26 mouse cellular contexts compared by ENCODE assay signal in genomic region chr19:41573700-41574099, GRCm38 (mm10). TPM values are rescaled to one million over a fixed set of nuclear protein-coding genes. Genes with fewer than 3 reads are reported as not detected.
A peak's percentile ranks its signal among the peaks of the same experiment; 100 is the strongest.
DNase-seq lines count a peak whose midpoint lies in the region; ATAC-seq and TF ChIP-seq lines count a peak whose summit lies in the region.
"Had no signal": no experiment of that assay in that cellular context is flagged by ENCODE, and none has a peak within 500 bp of the region (broad histone marks: within the 10 kb centered on the region; RNA-seq: fewer than 3 reads in every experiment).

No protein-coding gene starts in this region.

- no peaks in the 10 kb centered on the region for H3K27me3 ChIP-seq in liver, adult 2 months (ENCODE audit: control insufficient read depth, insufficient read depth, low read length)
- H3K27me3 ChIP-seq in liver, embryonic 12.5 days (replicated peaks), result no peaks in the 10 kb centered on the region
- no peaks in the 10 kb centered on the region for H3K27me3 ChIP-seq in liver, embryonic 16.5 days (ENCODE audit: control insufficient read depth, insufficient read depth, low read depth, low read length)
- no peaks in the 10 kb centered on the region for H3K27me3 ChIP-seq in liver, embryonic 11.5 days (replicated peaks; ENCODE audit: control insufficient read depth, insufficient read depth, low read length)
- no peaks in the 10 kb centered on the region for H3K27me3 ChIP-seq in liver, postnatal 0 days (ENCODE audit: insufficient read depth, low read length)
- no peaks in the 10 kb centered on the region for H3K27me3 ChIP-seq in kidney, adult 2 months (replicated peaks; ENCODE audit: control insufficient read depth, insufficient read depth, low read length)
- H3K27me3 ChIP-seq: CH12.LX; embryonic facial prominence, embryonic 12.5 days; forebrain, embryonic 13.5 days; forebrain, embryonic 15.5 days; Patski had no signal

- no peaks in the 10 kb centered on the region for H3K79me2 ChIP-seq in liver, adult 2 months (ENCODE audit: control insufficient read depth, insufficient read depth, low read length)

- no peak for ATAC-seq in liver, embryonic 12.5 days
- ATAC-seq in liver, embryonic 16.5 days (ENCODE audit: low read depth), result peak; percentile 69; the same call in 1 of the 2 replicates
- ATAC-seq in liver, embryonic 11.5 days (replicated peaks; ENCODE audit: low FRiP score), result no peak
- peak; percentile 85 for ATAC-seq in liver, postnatal 0 days
- ATAC-seq: activated CD4-positive, CD25-positive, alpha-beta regulatory T cell, adult 4 months; CD4-positive, CD25-positive, alpha-beta regulatory T cell, adult 4 months; forebrain, embryonic 13.5 days; forebrain, embryonic 15.5 days; forebrain, postnatal 0 days; Patski had no signal

- DNase-seq in liver, adult 2 months (ENCODE audit: extremely low read depth, low read depth, low spot score), result peak; percentile 84
- no peak for DNase-seq in liver, embryonic 11.5 days (ENCODE audit: low spot score)
- peak; percentile 42 for DNase-seq in R1 (ENCODE audit: low read depth, low spot score)
- DNase-seq in liver, postnatal 0 days, result no peak
- no peak for DNase-seq in frontal cortex, postnatal 25 days (ENCODE audit: low spot score in 2 of 2)
- no peak for DNase-seq in kidney, adult 2 months
- DNase-seq: adrenal gland, adult 8-10 months; adrenal gland, postnatal 14 days; adrenal gland, postnatal 36 days; B cell, adult 2 months; cerebellum, adult 11-12 months; cerebellum, adult 2 months; cerebellum, adult 9-10 months; cerebellum, postnatal 10 days; cerebellum, postnatal 25 days; forebrain, postnatal 0 days had no signal

- H3K4me1 ChIP-seq in liver, adult 2 months (ENCODE audit: control insufficient read depth, insufficient read depth, low read length), result peaks cover 12% of the 10 kb centered on the region
- peaks cover 19% of the 10 kb centered on the region for H3K4me1 ChIP-seq in liver, embryonic 12.5 days
- H3K4me1 ChIP-seq in liver, embryonic 16.5 days (ENCODE audit: control insufficient read depth, low read depth, low read length), result peaks cover 3% of the 10 kb centered on the region; the same call in 1 of the 2 replicates
- H3K4me1 ChIP-seq in liver, embryonic 11.5 days (replicated peaks; ENCODE audit: control insufficient read depth, insufficient read depth, low read length), result no peaks in the 10 kb centered on the region
- 0 out of 2 replicates have a peak, but pooled peaks cover 2% of the 10 kb centered on the region for H3K4me1 ChIP-seq in liver, postnatal 0 days (ENCODE audit: insufficient read depth)
- H3K4me1 ChIP-seq in kidney, adult 2 months (ENCODE audit: control insufficient read depth, insufficient read depth, low read length), result peaks cover 2% of the 10 kb centered on the region; the same call in 1 of the 2 replicates
- H3K4me1 ChIP-seq: forebrain, embryonic 13.5 days; forebrain, embryonic 15.5 days had no signal

- no peak overlapping the region for H3K27ac ChIP-seq in liver, adult 2 months (replicated peaks; ENCODE audit: insufficient read depth, low read depth, low read length)
- H3K27ac ChIP-seq in liver, embryonic 12.5 days, result no peak overlapping the region
- no peak overlapping the region for H3K27ac ChIP-seq in liver, embryonic 16.5 days (ENCODE audit: low read length)
- H3K27ac ChIP-seq in liver, embryonic 11.5 days (ENCODE audit: low read depth, low read length), result no peak overlapping the region
- no peak overlapping the region for H3K27ac ChIP-seq in liver, postnatal 0 days (ENCODE audit: low read depth)
- H3K27ac ChIP-seq in kidney, adult 2 months (ENCODE audit: insufficient read depth, low read depth, low read length), result no peak overlapping the region
- H3K27ac ChIP-seq: embryonic facial prominence, embryonic 10.5 days; embryonic facial prominence, embryonic 12.5 days; forebrain, embryonic 13.5 days; forebrain, embryonic 15.5 days had no signal

- TF ChIP-seq POLR2A in liver, adult 2 months (IDR thresholded peaks at IDR 0.05; ENCODE audit: extremely low read depth, insufficient read depth, low read length), result no peak
- TF ChIP-seq POLR2A in kidney, adult 2 months (IDR thresholded peaks at IDR 0.05; ENCODE audit: low read depth, low read length), result no peak

- H3K9ac ChIP-seq in liver, adult 2 months (ENCODE audit: low read depth, low read length), result no peak overlapping the region
- no peak overlapping the region for H3K9ac ChIP-seq in liver, embryonic 12.5 days
- no peak overlapping the region for H3K9ac ChIP-seq in liver, embryonic 16.5 days (ENCODE audit: low read depth, low read length)
- H3K9ac ChIP-seq in liver, embryonic 11.5 days (ENCODE audit: low read depth, low read length), result no peak overlapping the region
- no peak overlapping the region for H3K9ac ChIP-seq in liver, postnatal 0 days (replicated peaks)
- H3K9ac ChIP-seq: embryonic facial prominence, embryonic 12.5 days; forebrain, embryonic 13.5 days; forebrain, embryonic 15.5 days; forebrain, postnatal 0 days had no signal

- WGBS in liver, adult 2 months, result 25% methylated on average over 2 of the region's 2 CpGs
- 74% methylated on average over 2 of the region's 2 CpGs for WGBS in liver, embryonic 12.5 days (ENCODE audit: insufficient replicate concordance)
- 71% methylated on average over 2 of the region's 2 CpGs for WGBS in liver, embryonic 16.5 days (ENCODE audit: insufficient replicate concordance)
- WGBS in liver, embryonic 11.5 days, result 93% methylated on average over 2 of the region's 2 CpGs
- WGBS in liver, postnatal 0 days (ENCODE audit: insufficient replicate concordance), result 64% methylated on average over 2 of the region's 2 CpGs
- WGBS in kidney, adult 2 months, result 89% methylated on average over 2 of the region's 2 CpGs

- no peak for TF ChIP-seq CTCF in liver, adult 2 months (IDR thresholded peaks at IDR 0.05; ENCODE audit: low read depth, low read length)
- TF ChIP-seq CTCF in liver, postnatal 0 days (IDR thresholded peaks at IDR 0.05; ENCODE audit: low read depth), result no peak
- TF ChIP-seq CTCF in kidney, adult 2 months (conservative IDR thresholded peaks at IDR 0.05; ENCODE audit: insufficient read depth, insufficient read length, low read depth, low read length), result no peak

- H3K9me3 ChIP-seq in liver, embryonic 12.5 days (replicated peaks), result no peaks in the 10 kb centered on the region
- H3K9me3 ChIP-seq in liver, embryonic 16.5 days (replicated peaks; ENCODE audit: control insufficient read depth, low read length), result no peaks in the 10 kb centered on the region
- H3K9me3 ChIP-seq in liver, embryonic 11.5 days (ENCODE audit: control insufficient read depth, low read length), result no peaks in the 10 kb centered on the region
- H3K9me3 ChIP-seq in liver, postnatal 0 days (ENCODE audit: low read length), result no peaks in the 10 kb centered on the region
- H3K9me3 ChIP-seq: embryonic facial prominence, embryonic 10.5 days; embryonic facial prominence, embryonic 12.5 days; forebrain, embryonic 13.5 days; forebrain, embryonic 15.5 days had no signal

- TF ChIP-seq EP300 in liver, postnatal 0 days (IDR thresholded peaks at IDR 0.05; ENCODE audit: low read depth), result no peak

- no peaks in the 10 kb centered on the region for H3K36me3 ChIP-seq in liver, adult 2 months (ENCODE audit: control insufficient read depth, insufficient read depth, low read length)
- H3K36me3 ChIP-seq in liver, embryonic 12.5 days, result 0 out of 2 replicates have a peak, but pooled peaks cover 4% of the 10 kb centered on the region
- H3K36me3 ChIP-seq in liver, embryonic 16.5 days (ENCODE audit: control insufficient read depth, insufficient read depth), result no peaks in the 10 kb centered on the region
- no peaks in the 10 kb centered on the region; the same call in 1 of the 2 replicates for H3K36me3 ChIP-seq in liver, embryonic 11.5 days (ENCODE audit: control insufficient read depth, insufficient read depth, low read length)
- H3K36me3 ChIP-seq in liver, postnatal 0 days (replicated peaks; ENCODE audit: insufficient read depth, low read length), result 0 out of 2 replicates have a peak, but pooled peaks cover 3% of the 10 kb centered on the region
- no peaks in the 10 kb centered on the region for H3K36me3 ChIP-seq in kidney, adult 2 months (ENCODE audit: control insufficient read depth, insufficient read depth, low read length)
- H3K36me3 ChIP-seq: embryonic facial prominence, embryonic 10.5 days; embryonic facial prominence, embryonic 12.5 days; forebrain, embryonic 15.5 days had no signal

- no peak overlapping the region for H3K4me3 ChIP-seq in liver, adult 2 months (ENCODE audit: insufficient read depth, low read depth, low read length)
- no peak overlapping the region for H3K4me3 ChIP-seq in liver, embryonic 12.5 days
- no peak overlapping the region for H3K4me3 ChIP-seq in liver, embryonic 16.5 days (ENCODE audit: low read depth, low read length)
- H3K4me3 ChIP-seq in liver, embryonic 11.5 days (ENCODE audit: low read depth, low read length), result no peak overlapping the region
- no peak overlapping the region for H3K4me3 ChIP-seq in liver, postnatal 0 days (ENCODE audit: low read depth, low read length)
- H3K4me3 ChIP-seq in kidney, adult 2 months (ENCODE audit: insufficient read depth, low read depth, low read length), result no peak overlapping the region
- H3K4me3 ChIP-seq: embryonic facial prominence, embryonic 10.5 days; embryonic facial prominence, embryonic 12.5 days; forebrain, embryonic 13.5 days; forebrain, embryonic 15.5 days had no signal

- H3K4me2 ChIP-seq in liver, embryonic 12.5 days, result no peak overlapping the region
- no peak overlapping the region for H3K4me2 ChIP-seq in liver, embryonic 16.5 days (ENCODE audit: low read depth, low read length)
- H3K4me2 ChIP-seq in liver, embryonic 11.5 days, result no peak overlapping the region
- no peak overlapping the region for H3K4me2 ChIP-seq in liver, postnatal 0 days (ENCODE audit: low read depth, low read length)
- H3K4me2 ChIP-seq: embryonic facial prominence, embryonic 12.5 days; forebrain, embryonic 13.5 days; forebrain, embryonic 15.5 days had no signal

RNA-seq across cellular contexts. Expression of gene Gm340, which starts 8.5 kb away (rescaled TPM):
- 3.0 and 3.4 TPM in 2 replicates for total RNA-seq in liver, adult 2 months (2014; rRNA removed)
- polyA plus RNA-seq in liver, adult 2 months (2012; rRNA removed), result 0.51 and 0.69 TPM in 2 replicates
- 2.2 and 2.8 TPM in 2 replicates for polyA plus RNA-seq in liver, embryonic 12.5 days (2016; fragmentation: Nextera tagmentation; extraction: Ambion mirVana)
- polyA plus RNA-seq in liver, embryonic 16.5 days (2015; fragmentation: Nextera tagmentation; extraction: Ambion mirVana), result 1.1 and 1.2 TPM in 2 replicates
- polyA plus RNA-seq in liver, embryonic 11.5 days (2014; fragmentation: Nextera tagmentation; extraction: Ambion mirVana), result 3.4 and 4.1 TPM in 2 replicates
- polyA plus RNA-seq in liver, postnatal 0 days (2015; fragmentation: Nextera tagmentation; extraction: Ambion mirVana), result 0.64 and 0.86 TPM in 2 replicates
- 1.3 and 1.4 TPM in 2 replicates for polyA plus RNA-seq in kidney, adult 2 months (2012; rRNA removed)

Comparison
In these comparisons a context has a peak if more than half of its experiments do, and no peak if none do; other contexts are left out.
1. DNase-seq: peak in liver, adult 2 months (single experiment) and R1 (single experiment); none in liver, embryonic 11.5 days (single experiment), liver, postnatal 0 days (single experiment), frontal cortex, postnatal 25 days (0 of 2) and kidney, adult 2 months (single experiment).
2. ATAC-seq: peak in liver, embryonic 16.5 days (single experiment) and liver, postnatal 0 days (single experiment); none in liver, embryonic 12.5 days (single experiment) and liver, embryonic 11.5 days (single experiment).